Mouse (Mus musculus) bone marrow macrophage, adult 2 months (primary cell): Measurements from ENCODE around the gene Dnal4.

ENCODE experiments used
- CTCF ChIP-seq: IDR thresholded peaks from 2 replicates; pipeline ENCODE4 v1.5.1; 2012; ENCODE audit warnings: low read depth, mild to moderate bottlenecking, low read length, moderate library complexity
- POLR2A ChIP-seq: IDR thresholded peaks from 2 replicates; pipeline ENCODE4 v1.6.1; 2012; ENCODE audit warnings: mild to moderate bottlenecking, low read depth, low read length, borderline replicate concordance

DNA sequence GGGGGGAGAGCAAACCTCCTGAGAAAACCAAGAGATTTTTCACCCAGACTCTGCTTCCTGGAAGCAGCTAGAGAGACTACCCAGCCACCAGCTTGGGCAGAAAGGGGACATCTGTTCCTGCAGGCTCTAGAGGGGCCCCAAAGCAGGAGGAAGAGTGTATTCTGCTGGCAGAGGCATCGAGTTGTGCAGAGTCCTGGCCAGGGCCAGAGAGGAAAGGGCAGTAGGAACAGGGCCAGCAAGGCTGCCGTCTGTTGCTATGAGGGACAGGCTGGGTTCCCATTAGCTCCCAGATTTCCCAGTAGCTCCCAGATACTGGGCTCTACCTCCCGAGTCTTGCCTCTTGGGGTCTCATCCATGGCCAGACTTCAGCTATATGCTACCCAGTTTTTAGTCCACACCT lies 32.4 kb upstream of the Dnal4 start:
- TF ChIP-seq CTCF (no peak), POLR2A (no peak)
